Mouse (Mus musculus): ENCODE data around the gene Slco1a4. TPM values are rescaled to one million over a fixed set of nuclear protein-coding genes. Genes with fewer than 3 reads are reported as not detected.
"Not testable (repeated sequence)": the region's sequence is repeated elsewhere in the genome, so short reads cannot be mapped to it uniquely, and the experiment has no call there.

The Slco1a4 gene
- 10 to 100 TPM; 21.8 to 25.7 TPM for total RNA-seq (2021)
- long read RNA-seq, partial matches to known transcripts, result 4 of 32 reads
- long read RNA-seq, other reads (novel, unspliced or antisense), result 28 of 32 reads

GRCm38 (mm10) chr6:141856085-141856484 lies at the start of gene Slco1a4:
Gene Slco1a4, minus strand, starts transcription at chr6:141856199.
- no peak for DNase-seq (ENCODE audit: low spot score in 2 of 2)

GRCm38 (mm10) chr6:141898197-141898596 lies 42.2 kb upstream of the Slco1a4 start:
- no peak for DNase-seq (ENCODE audit: low spot score in 2 of 2)

GRCm38 (mm10) chr6:141889723-141890122 lies 33.7 kb upstream of the Slco1a4 start:
- no peak for DNase-seq (ENCODE audit: low spot score in 2 of 2)

GRCm38 (mm10) chr6:141888248-141888647 lies 32.2 kb upstream of the Slco1a4 start:
- no peak for DNase-seq (ENCODE audit: low spot score in 2 of 2)

- no peak for DNase-seq (ENCODE audit: low spot score in 2 of 2)
These were observed 26.6 kb upstream of the Slco1a4 start for GRCm38 (mm10) chr6:141882581-141882980.

- not testable (repeated sequence) for DNase-seq (ENCODE audit: low spot score in 2 of 2)
These were observed 19.7 kb upstream of the Slco1a4 start for GRCm38 (mm10) chr6:141875742-141876141.

- no peak for DNase-seq (ENCODE audit: low spot score in 2 of 2)
These were observed 15.7 kb upstream of the Slco1a4 start for GRCm38 (mm10) chr6:141871711-141872110.

- no peak for DNase-seq (ENCODE audit: low spot score in 2 of 2)
These were observed 12.7 kb upstream of the Slco1a4 start for GRCm38 (mm10) chr6:141868735-141869134.

GRCm38 (mm10) chr6:141866026-141866425 lies 10.0 kb upstream of the Slco1a4 start:
- DNase-seq (ENCODE audit: low spot score in 2 of 2), result no peak

- no peak for DNase-seq (ENCODE audit: low spot score in 2 of 2)
These were observed 1.9 kb upstream of the Slco1a4 start for GRCm38 (mm10) chr6:141857735-141858531.

- no peak for DNase-seq (ENCODE audit: low spot score in 2 of 2)
These were observed 2.4 kb downstream of the Slco1a4 start for GRCm38 (mm10) chr6:141853616-141854015.

GRCm38 (mm10) chr6:141849051-141849450 lies 6.9 kb downstream of the Slco1a4 start:
- no peak for DNase-seq (ENCODE audit: low spot score in 2 of 2)

- DNase-seq (ENCODE audit: low spot score in 2 of 2), result peak in 1 of 2 experiments; percentile 54
These were observed 58.2 kb downstream of the Slco1a4 start for GRCm38 (mm10) chr6:141797837-141798236.

- no peak for DNase-seq (ENCODE audit: low spot score in 2 of 2)
These were observed 81.5 kb downstream of the Slco1a4 start for GRCm38 (mm10) chr6:141774476-141774875.

- DNase-seq (ENCODE audit: low spot score in 2 of 2), result no peak
These were observed 82.3 kb downstream of the Slco1a4 start, which contains the start of gene Gm5724 for GRCm38 (mm10) chr6:141773710-141774109. Gene Gm5724, minus strand, starts transcription at chr6:141773810.

Other genes starting within 250 kb of the Slco1a4 start
- gene Slco1b2, start 226.7 kb downstream of the Slco1a4 start, total RNA-seq (2021), result not detected
- gene Gm5724, start 82.4 kb downstream of the Slco1a4 start, total RNA-seq (2021), result not detected
- not detected for gene Slco1a1, start 90.8 kb upstream of the Slco1a4 start, total RNA-seq (2021)
- gene Gm6614, start 155.2 kb upstream of the Slco1a4 start, total RNA-seq (2021), result not detected

Data from layer of hippocampus, adult 18-20 months (tissue).